Mouse (Mus musculus) thymus, adult 2 months (tissue): ENCODE measurements around the gene Olfr1371. TPM values are rescaled to one million over a fixed set of nuclear protein-coding genes. Genes with fewer than 3 reads are reported as not detected.
A peak's percentile ranks its signal among the peaks of the same experiment; 100 is the strongest.

Source experiments
- DNase-seq: peaks from one replicate; pipeline ENCODE4 v3.0.0; 2021
- H3K27ac ChIP-seq: fragments of 200-500 bp; 2 replicates; pipeline ENCODE4 v1.5.1; 2012; ENCODE audit warnings: low read length, control low read depth; ENCODE audit not compliant: control insufficient read depth, insufficient read depth
- H3K27me3 ChIP-seq: fragments of 200-500 bp; 2 replicates; pipeline ENCODE4 v1.6.1; 2012; ENCODE audit warnings: mild to moderate bottlenecking, low read length, moderate library complexity, mixed read lengths; ENCODE audit not compliant: control insufficient read depth, insufficient read depth
- H3K36me3 ChIP-seq: fragments of 200-500 bp; 2 replicates; pipeline ENCODE4 v1.6.1; 2012; ENCODE audit warnings: mild to moderate bottlenecking, low read length, moderate library complexity; ENCODE audit not compliant: control insufficient read depth, insufficient read depth
- H3K4me1 ChIP-seq: fragments of 200-500 bp; replicated peaks from 2 replicates; pipeline ENCODE4 v1.6.1; 2012; ENCODE audit warnings: low read length; ENCODE audit not compliant: control insufficient read depth, insufficient read depth
- H3K4me3 ChIP-seq: fragments of 200-500 bp; 2 replicates; pipeline ENCODE4 v1.5.1; 2012; ENCODE audit warnings: mild to moderate bottlenecking, low read length, control low read depth, moderate library complexity; ENCODE audit not compliant: control insufficient read depth, insufficient read depth
- CTCF ChIP-seq: fragments of 200-500 bp; IDR thresholded peaks from 2 replicates; pipeline ENCODE4 v1.5.1; 2012; ENCODE audit warnings: mild to moderate bottlenecking, control low read depth, low read length, moderate library complexity, borderline replicate concordance; ENCODE audit not compliant: control insufficient read depth, poor library complexity, insufficient read depth; ENCODE audit errors: extremely low read depth
- POLR2A ChIP-seq: fragments of 200-500 bp; IDR thresholded peaks from 2 replicates; pipeline ENCODE4 v1.6.1; 2012; ENCODE audit warnings: mild to moderate bottlenecking, low read length, control low read depth, moderate library complexity; ENCODE audit not compliant: control insufficient read depth, poor library complexity, insufficient read depth; ENCODE audit errors: extremely low read depth
- WGBS: fragments of 180-500 bp; shearing (Covaris S2); methylation state at CpG from one replicate; pipeline ENCODE4 v1.1.7; 2018; 5-methylcytosine and 5-hydroxymethylcytosine counted together
- polyA plus RNA-seq: library from polyadenylated mRNA; depleted of rRNA; stranded (reverse); fragments of >200 nt; gene quantifications from 2 replicates; pipeline ENCODE4 v1.2.3, GENCODE M21; 2012

The Olfr1371 gene
- polyA plus RNA-seq, 1 experiment, result 0.15 TPM

- Histone ChIP-seq H3K4me1 (peaks cover 7% of the 10 kb centered on the region; the same call in 1 of the 2 replicates), H3K27ac (no peak overlapping the region), H3K27me3 (no peaks in the 10 kb centered on the region), H3K4me3 (no peak overlapping the region), H3K36me3 (peaks cover 14% of the 10 kb centered on the region)
- DNase-seq, result no peak
- TF ChIP-seq CTCF (no peak), POLR2A (no peak)
- 7% methylated on average over 3 of the region's 3 CpGs for WGBS
These were observed 19.4 kb upstream of the Olfr1371 start for GRCm38 (mm10) chr11:52233043-52233653.

GRCm38 (mm10) chr11:52231606-52232541 lies 18.1 kb upstream of the Olfr1371 start, which contains the start of gene Skp1a:
TSS of gene Skp1a (plus strand) at chr11:52231995.
- TF ChIP-seq POLR2A (peak; percentile 96), CTCF (peak; percentile 16; the same call in 1 of the 2 replicates)
- WGBS, result under 1% methylated on average over 87 of the region's 87 CpGs
- H3K4me1 ChIP-seq, result peaks cover 9% of the 10 kb centered on the region; the same call in 1 of the 2 replicates
- peak; percentile 88 for DNase-seq
- H3K36me3 ChIP-seq, result peaks cover 1% of the 10 kb centered on the region
- peak within 1 kb of the TSS; percentile 68 for H3K4me3 ChIP-seq
- H3K27ac ChIP-seq, result peak within 1 kb of the TSS; percentile 49; the same call in 1 of the 2 replicates
- no peaks in the 10 kb centered on the region for H3K27me3 ChIP-seq

- DNase-seq, result no peak
- Histone ChIP-seq H3K36me3 (no peaks in the 10 kb centered on the region), H3K27ac (no peak overlapping the region), H3K4me1 (peaks cover 9% of the 10 kb centered on the region; the same call in 1 of the 2 replicates), H3K4me3 (no peak overlapping the region), H3K27me3 (no peaks in the 10 kb centered on the region)
- TF ChIP-seq CTCF, result no peak
- TF ChIP-seq POLR2A, result no peak
- WGBS, result 77% methylated on average over 5 of the region's 5 CpGs
These were observed 16.9 kb upstream of the Olfr1371 start for GRCm38 (mm10) chr11:52230694-52231093.

GRCm38 (mm10) chr11:52228722-52229448 lies 15.1 kb upstream of the Olfr1371 start:
- Histone ChIP-seq H3K27me3 (no peaks in the 10 kb centered on the region), H3K27ac (no peak overlapping the region), H3K4me3 (no peak overlapping the region), H3K4me1 (peaks cover 16% of the 10 kb centered on the region), H3K36me3 (no peaks in the 10 kb centered on the region)
- TF ChIP-seq CTCF, result no peak
- no peak for DNase-seq
- WGBS, result 93% methylated on average over 7 of the region's 7 CpGs

- 90% methylated on average over 13 of the region's 13 CpGs for WGBS
- Histone ChIP-seq H3K4me1 (peaks cover 18% of the 10 kb centered on the region), H3K27me3 (no peaks in the 10 kb centered on the region), H3K4me3 (no peak overlapping the region), H3K27ac (no peak overlapping the region), H3K36me3 (no peaks in the 10 kb centered on the region)
- TF ChIP-seq POLR2A (no peak), CTCF (no peak)
- no peak for DNase-seq
These were observed 13.9 kb upstream of the Olfr1371 start for GRCm38 (mm10) chr11:52227466-52228226.
